Mouse (Mus musculus): ENCODE results near the gene Stk40. TPM values are rescaled to one million over a fixed set of nuclear protein-coding genes. Genes with fewer than 3 reads are reported as not detected.
"Not testable (repeated sequence)": the region's sequence is repeated elsewhere in the genome, so short reads cannot be mapped to it uniquely, and the experiment has no call there.

Gene Stk40
- 10 to 100 TPM; 34.4 to 39.0 TPM for total RNA-seq (2021)
- long read RNA-seq, experiment 1, transcript Stk40-201 (11 exons, 3,492 nt), result major isoform, 22 of 27 reads
- long read RNA-seq, experiment 1, partial matches to known transcripts, result 1 of 27 reads
- long read RNA-seq, experiment 1, other reads (novel, unspliced or antisense), result 4 of 27 reads
- long read RNA-seq, experiment 2, transcript Stk40-201 (11 exons, 3,492 nt), result major isoform, 13 of 16 reads
- long read RNA-seq, experiment 2, partial matches to known transcripts, result 2 of 16 reads
- long read RNA-seq, experiment 2, other reads (novel, unspliced or antisense), result 1 of 16 reads

DNA sequence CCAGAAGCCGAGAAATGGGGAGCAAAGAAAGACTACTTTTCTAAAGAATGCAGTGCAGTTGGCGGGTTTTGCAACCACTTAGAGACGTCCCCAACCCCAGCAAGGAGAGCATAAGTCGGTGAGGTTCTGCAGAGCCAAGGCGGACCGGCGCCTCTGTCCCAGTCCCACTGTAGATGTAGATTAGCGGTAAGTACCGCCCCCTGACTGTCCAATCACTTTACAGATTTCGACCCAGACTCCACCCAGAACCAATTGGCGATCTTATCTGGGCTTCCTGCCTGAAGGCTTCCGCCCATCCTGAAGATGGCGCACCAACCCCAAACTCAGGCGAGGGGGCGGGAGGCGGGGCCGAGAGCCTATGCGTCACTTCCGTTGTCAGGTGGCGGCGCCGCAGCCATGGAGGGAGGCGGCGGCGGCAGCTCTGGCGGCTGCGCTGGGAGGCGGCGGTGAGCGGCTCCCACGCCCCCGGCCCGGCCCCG, at the start of gene Stk40:
TSS of gene Stk40 (plus strand) at position 368 of the 479 bp plus-strand sequence.
- peak; percentile 91 to 95 for DNase-seq (ENCODE audit: low spot score in 2 of 2)

GRCm38 (mm10) chr4:126057207-126058133, 46.3 kb upstream of the Stk40 start:
- no peak for DNase-seq (ENCODE audit: low spot score in 2 of 2)

GRCm38 (mm10) chr4:126058134-126058996, 45.4 kb upstream of the Stk40 start, which contains the start of gene Oscp1:
TSS of gene Oscp1 (plus strand) at chr4:126058565.
- peak; percentile 72 to 86 for DNase-seq (ENCODE audit: low spot score in 2 of 2)

DNA sequence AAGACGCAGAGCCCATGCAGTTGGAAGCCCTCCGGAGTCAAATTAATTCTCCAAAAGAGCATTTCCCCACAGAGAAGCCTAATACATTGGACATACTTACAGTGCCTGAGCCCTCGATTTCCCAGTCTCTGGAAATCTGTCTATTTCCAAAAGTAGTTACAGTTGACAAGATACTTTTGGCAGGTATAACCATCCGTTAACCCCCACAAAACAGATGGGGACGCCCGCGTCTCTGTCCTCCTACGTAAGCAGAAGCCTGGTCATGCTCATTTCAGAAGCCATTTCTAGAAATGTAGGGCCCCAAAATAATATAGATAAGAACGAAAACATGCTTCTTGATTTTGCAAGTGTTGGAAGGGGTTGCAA, 44.8 kb upstream of the Stk40 start:
- no peak for DNase-seq (ENCODE audit: low spot score in 2 of 2)

DNA sequence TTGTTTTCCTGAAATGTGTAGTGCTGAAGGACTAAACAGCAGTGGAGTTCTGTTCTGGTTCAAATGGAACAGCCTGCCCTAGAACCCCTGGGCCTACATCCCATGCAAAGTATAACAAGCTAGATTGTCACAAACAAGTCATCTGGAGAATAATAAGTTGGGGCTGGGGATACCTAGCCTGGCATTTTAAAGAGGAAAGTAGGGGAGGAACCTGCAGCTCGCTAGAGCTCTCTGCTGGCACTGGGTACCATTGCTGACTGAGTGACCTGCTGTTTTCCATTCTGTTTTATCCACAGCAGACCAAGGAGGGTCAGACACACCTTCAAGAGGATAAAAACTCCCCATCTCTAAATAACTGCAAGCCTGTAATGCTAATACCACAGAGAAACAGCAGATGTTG, 40.9 kb upstream of the Stk40 start:
- DNase-seq (ENCODE audit: low spot score in 2 of 2), result no peak

DNA sequence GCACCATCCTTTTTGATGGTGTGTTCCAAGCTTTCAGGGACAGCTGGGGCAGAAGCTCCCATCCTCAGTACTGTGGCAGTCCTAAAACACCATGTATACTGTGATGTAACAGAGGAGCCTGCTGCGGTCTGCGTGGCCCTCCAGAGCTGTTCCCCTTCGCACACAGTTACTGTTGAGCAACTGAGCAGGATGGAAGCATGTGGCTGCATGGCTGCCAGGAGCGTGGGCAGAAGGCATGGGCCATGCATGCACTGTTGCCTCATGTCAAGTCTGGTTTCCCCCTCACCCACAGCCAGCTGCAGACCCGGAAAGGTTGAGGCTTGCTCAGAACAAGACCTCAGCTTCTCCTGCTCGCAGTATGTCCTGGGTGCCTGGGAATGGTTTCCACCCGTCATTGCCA, 38.5 kb upstream of the Stk40 start:
- no peak for DNase-seq (ENCODE audit: low spot score in 2 of 2)

DNA sequence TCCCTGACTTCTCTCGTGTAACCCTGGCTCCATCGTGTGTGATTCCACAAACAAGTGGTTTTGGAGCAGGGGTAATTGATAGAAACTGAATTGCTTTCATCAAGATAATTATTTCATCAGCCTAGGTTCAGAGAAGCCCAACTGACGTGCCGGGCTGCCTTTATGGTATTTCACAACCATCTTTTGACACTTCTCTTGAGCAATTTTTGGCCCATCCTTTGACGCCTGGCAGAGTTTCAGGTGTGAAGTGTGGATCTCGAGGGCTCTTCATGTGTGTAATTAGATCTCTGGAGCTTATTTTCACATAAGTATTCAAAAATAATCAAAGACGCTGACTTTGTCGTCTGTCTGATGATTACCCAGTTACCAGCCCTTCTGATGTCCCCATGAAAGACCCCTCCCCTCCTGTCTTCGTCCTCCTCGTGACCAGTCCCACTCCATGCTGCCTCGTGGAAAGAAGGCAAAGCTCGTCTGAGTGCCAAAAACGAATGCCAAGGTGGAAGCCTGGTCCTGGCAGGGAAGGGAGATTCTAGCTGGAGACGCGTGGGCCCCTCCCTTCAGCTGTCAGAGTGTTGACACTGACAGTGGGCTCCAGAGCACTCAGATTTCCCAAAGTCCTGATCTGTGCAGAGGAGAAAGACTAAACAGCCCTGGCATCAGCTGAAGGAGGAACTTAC, 36.2 kb upstream of the Stk40 start:
- DNase-seq (ENCODE audit: low spot score in 2 of 2), result no peak

GRCm38 (mm10) chr4:126068842-126069241, 34.9 kb upstream of the Stk40 start:
- DNase-seq (ENCODE audit: low spot score in 2 of 2), result no peak

GRCm38 (mm10) chr4:126077833-126078232, 25.9 kb upstream of the Stk40 start:
- no peak for DNase-seq (ENCODE audit: low spot score in 2 of 2)

DNA sequence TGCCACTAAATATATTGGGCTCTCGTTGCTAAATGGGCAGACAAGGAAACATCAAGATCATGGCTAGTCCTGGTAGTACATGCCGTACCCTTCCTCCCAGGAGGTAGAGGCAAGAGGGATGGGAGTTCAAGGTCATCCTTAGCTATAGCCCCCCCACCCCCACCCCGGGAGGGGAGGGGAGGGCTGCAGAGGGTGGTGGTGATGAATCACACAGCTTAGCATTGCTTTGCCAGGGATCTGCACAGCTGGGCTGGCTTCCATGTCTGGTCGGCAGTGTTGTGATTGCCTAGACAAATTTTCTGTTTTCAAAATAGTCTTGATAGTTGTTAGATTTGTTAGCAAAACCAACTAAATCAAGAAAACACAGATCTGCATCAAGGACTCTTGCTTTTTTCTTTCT, 24.5 kb upstream of the Stk40 start:
- DNase-seq (ENCODE audit: low spot score in 2 of 2), result no peak

- no peak for DNase-seq (ENCODE audit: low spot score in 2 of 2)
Observed at GRCm38 (mm10) chr4:126081601-126082000, 22.2 kb upstream of the Stk40 start.

- DNase-seq (ENCODE audit: low spot score in 2 of 2), result no peak
Observed at GRCm38 (mm10) chr4:126083021-126083420, 20.7 kb upstream of the Stk40 start.

GRCm38 (mm10) chr4:126084382-126084781, 19.4 kb upstream of the Stk40 start:
- no peak for DNase-seq (ENCODE audit: low spot score in 2 of 2)

DNA sequence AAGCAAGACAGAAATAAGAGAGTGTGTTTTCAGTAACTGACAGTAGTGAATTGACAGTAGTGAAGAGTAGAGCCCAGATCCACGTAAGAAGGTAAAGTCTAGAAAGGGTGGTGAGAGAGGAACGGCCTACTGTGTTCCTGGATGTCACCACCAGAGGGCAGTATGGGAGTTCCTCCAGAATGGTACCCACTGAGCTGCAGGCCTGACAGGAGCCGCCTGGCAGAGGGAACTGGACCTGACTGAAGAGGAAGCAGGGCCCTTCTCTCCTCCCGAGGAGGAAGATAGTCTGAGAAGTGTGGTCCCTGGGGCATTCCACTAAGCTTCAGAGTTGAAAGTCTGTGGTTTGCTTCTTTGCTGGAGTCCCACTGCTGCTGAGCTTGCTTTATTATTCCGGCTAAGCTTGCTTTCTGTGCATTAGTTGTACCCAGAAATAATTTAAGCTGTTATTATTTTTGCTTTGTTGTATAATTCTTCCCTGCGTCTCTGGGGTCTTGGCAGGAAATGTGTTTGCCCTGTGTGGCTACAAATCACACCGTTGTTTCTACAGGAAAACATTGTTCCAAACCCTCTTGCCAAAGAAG, 17.7 kb upstream of the Stk40 start:
- DNase-seq (ENCODE audit: low spot score in 2 of 2), result peak; percentile 72 to 82

DNA sequence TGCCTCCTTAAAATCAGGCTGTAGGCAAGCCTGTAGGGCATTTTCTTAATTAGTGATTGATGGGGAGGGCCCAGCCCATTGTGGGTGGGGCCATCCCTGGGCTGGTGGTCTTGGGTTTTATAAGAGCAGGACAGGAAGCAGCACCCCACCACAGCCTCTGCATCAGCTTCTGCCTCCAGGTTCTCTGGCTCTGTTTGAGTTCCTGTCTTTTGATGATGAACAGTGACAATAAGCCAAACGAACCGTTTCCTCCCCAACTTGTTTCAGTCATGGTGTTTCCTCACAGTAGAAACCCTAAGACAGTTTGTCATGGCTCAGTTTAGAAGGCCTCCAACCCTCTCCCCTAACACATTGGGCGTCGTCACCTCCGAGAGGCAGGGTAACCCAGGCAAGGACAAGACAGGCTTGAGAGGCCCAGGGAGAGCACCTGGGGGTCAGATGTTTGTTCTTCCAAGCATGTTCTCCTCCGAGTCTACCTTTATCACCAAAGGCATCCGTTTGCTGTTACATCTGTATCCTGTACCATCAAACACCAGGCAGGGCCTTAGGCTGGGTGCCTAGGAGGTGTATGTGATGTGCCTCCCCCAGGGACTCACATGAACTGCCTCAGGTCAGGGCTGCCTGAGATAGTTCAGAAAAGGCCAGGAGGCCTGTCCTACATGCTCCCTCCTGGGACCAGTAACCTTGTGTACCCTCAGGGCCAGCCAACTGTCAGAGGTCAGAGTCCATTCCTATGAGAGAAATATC, 13.5 kb upstream of the Stk40 start:
- DNase-seq (ENCODE audit: low spot score in 2 of 2), result no peak

GRCm38 (mm10) chr4:126090848-126091124, 13.0 kb upstream of the Stk40 start:
- no peak for DNase-seq (ENCODE audit: low spot score in 2 of 2)

DNA sequence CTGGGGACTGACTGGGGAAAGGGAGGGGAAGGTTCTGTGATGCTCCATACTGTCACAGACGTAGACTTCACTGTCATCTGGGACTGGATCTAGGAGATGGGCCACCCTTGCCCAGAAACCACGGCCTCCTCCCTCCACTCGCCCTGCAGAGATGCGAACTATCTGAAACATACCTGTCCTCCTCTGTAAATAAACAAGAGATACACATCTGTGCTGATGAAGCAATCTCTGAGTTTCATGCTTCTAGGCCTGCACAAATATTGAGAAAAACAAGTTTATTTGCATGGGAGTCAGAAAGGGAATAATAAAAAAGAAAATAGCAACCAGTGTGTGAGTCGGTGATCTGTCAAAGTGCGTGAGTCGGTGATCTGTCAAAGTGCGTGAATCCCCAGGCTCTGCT, 11.9 kb upstream of the Stk40 start:
- no peak for DNase-seq (ENCODE audit: low spot score in 2 of 2)

DNA sequence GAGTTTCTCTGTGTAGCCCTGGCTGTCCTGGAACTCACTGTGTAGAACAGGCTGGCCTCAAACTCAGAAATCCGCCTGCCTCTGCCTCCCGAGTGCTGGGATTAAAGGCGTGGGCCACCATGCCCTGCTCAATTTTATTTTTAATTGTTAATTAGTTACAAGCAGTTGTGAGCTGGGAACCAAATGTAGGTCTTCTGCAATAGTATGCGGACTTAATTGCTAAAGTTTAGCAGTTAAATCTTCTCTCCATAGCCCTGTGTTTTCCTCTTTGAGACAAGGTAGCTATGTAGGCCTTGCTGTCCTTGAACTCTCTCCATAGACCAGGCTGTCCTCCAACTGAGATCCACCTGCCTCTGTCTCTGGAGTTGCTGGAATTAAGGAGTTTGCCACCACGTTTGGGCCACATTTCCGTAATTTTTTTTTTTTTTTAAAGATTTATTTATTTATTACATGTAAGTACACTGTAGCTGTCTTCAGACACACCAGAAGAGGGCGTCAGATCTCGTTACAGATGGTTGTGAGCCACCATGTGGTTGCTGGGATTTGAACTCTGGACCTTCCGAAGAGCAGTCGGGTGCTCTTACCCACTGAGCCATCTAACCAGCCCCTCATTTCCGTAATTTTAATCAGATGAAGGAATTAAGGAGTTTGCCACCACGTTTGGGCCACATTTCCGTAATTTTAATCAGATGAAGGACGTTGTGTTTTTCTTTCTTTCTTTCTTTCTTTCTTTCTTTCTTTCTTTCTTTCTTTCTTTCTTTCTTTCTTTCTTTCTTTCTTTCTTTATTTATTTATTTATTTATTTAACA, 7.9 kb upstream of the Stk40 start:
- not testable (repeated sequence) for DNase-seq (ENCODE audit: low spot score in 2 of 2)

Data from gastrocnemius, postnatal 4 days (tissue).